Mouse (Mus musculus) megakaryocyte, embryonic 14.5 days (primary cell): ENCODE measurements around the gene Ap3s2.

Experiments
- FLI1 ChIP-seq: IDR thresholded peaks from 2 replicates; pipeline ENCODE4 v1.6.1; 2012; ENCODE audit warnings: low read length, inconsistent platforms, mixed read lengths
- GATA1 ChIP-seq: IDR thresholded peaks from 3 replicates; pipeline ENCODE4 v1.6.1; 2012; ENCODE audit warnings: mixed read lengths, low read length, inconsistent platforms, borderline replicate concordance

DNA sequence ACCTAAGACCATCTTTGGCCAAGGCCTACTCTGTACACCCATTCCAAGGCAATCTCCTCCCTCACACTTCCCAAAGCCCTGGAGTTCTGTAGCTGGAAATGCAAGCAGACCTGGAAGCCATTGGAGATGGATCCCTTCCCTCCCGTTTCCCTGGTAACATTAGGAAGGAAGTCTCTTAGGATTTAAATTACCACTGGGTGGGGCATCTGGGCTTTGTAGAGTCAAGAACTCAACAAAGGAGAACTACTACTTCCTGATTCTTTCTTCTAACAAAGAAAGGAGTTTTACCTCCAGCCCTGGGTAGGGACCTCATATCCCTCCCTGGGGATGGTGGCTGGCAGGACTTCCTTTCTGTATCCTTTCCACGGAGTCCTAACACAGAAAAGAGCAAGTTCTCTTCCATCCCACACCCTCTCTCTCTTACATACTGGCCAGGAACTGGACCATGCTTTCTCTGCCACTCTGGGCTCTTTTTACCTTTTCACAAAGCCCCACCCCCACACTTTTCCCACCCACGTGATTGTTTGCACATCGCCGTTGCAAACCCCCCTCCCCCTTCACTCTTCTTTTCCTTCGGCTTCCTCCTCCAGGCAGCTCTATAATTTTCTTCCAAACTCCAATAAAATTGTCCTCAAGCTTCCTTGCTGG lies 51.3 kb downstream of the Ap3s2 start:
- TF ChIP-seq FLI1 (no peak), GATA1 (no peak)
